Mouse (Mus musculus) intestine, embryonic 14.5 days (tissue): Measurements from ENCODE around the gene Sgsm1. TPM values are rescaled to one million over a fixed set of nuclear protein-coding genes. Genes with fewer than 3 reads are reported as not detected.

Source experiments
- ATAC-seq: fragments of 200-750 bp; cut with Nextera tagmentation; replicated peaks from 2 replicates; pipeline ENCODE4 v1.8.0; 2017; ENCODE audit warnings: low read depth, moderate number of reproducible peaks, moderate TSS enrichment, moderate library complexity; ENCODE audit not compliant: low FRiP score, low TSS enrichment
- DNase-seq: peaks from one replicate; pipeline ENCODE4 v3.0.0-alpha.2; 2018; ENCODE audit warnings: low spot score
- H3K27ac ChIP-seq: fragments of 300-500 bp; sonication (generic); 2 replicates; pipeline ENCODE4 v1.5.1; 2014; ENCODE audit warnings: low read depth, mild to moderate bottlenecking, control low read depth
- H3K27me3 ChIP-seq: fragments of 300-500 bp; sonication (generic); replicated peaks from 2 replicates; pipeline ENCODE4 v1.6.1; 2014; ENCODE audit warnings: low read length, control low read depth; ENCODE audit not compliant: control insufficient read depth, insufficient read depth
- H3K36me3 ChIP-seq: fragments of 300-500 bp; sonication (generic); 2 replicates; pipeline ENCODE4 v1.6.1; 2014; ENCODE audit warnings: low read length, control low read depth; ENCODE audit not compliant: control insufficient read depth, insufficient read depth
- H3K4me1 ChIP-seq: fragments of 300-500 bp; sonication (generic); replicated peaks from 2 replicates; pipeline ENCODE4 v1.6.1; 2014; ENCODE audit warnings: low read length, control low read depth, mixed read lengths; ENCODE audit not compliant: control insufficient read depth, insufficient read depth
- H3K4me2 ChIP-seq: fragments of 300-500 bp; sonication (generic); 2 replicates; pipeline ENCODE4 v1.6.1; 2014; ENCODE audit warnings: low read length
- H3K4me3 ChIP-seq: fragments of 300-500 bp; sonication (generic); 2 replicates; pipeline ENCODE4 v1.5.1; 2014; ENCODE audit warnings: low read depth, low read length, control low read depth, mixed read lengths
- H3K9ac ChIP-seq: fragments of 300-500 bp; sonication (generic); 2 replicates; pipeline ENCODE4 v1.6.1; 2014; ENCODE audit warnings: mild to moderate bottlenecking, low read length
- H3K9me3 ChIP-seq: fragments of 300-500 bp; sonication (generic); 2 replicates; pipeline ENCODE4 v1.6.1; 2016; ENCODE audit warnings: low read length, control low read depth; ENCODE audit not compliant: control insufficient read depth
- WGBS: fragments of 180-500 bp; shearing (Covaris S2); extraction: QIAGEN DNeasy Blood & Tissue Kit; methylation state at CpG from one replicate; pipeline ENCODE4 v1.1.7; 2014; 5-methylcytosine and 5-hydroxymethylcytosine counted together
- polyA plus RNA-seq: library from polyadenylated mRNA; unstranded; fragments of >200 nt; fragmentation: Nextera tagmentation; extraction: Ambion mirVana; gene quantifications from 2 replicates; pipeline ENCODE4 v1.2.1, GENCODE M21; 2014

Sgsm1 gene
- polyA plus RNA-seq, 1 experiment from 2014 or later = 8.8 TPM

GRCm38 (mm10) chr5:113265637-113266036 lies 44.9 kb downstream of the Sgsm1 start:
- H3K4me1 ChIP-seq = no peaks in the 10 kb centered on the region
- H3K27me3 ChIP-seq = no peaks in the 10 kb centered on the region
- H3K4me3 ChIP-seq = no peak overlapping the region
- H3K9ac ChIP-seq = no peak overlapping the region
- DNase-seq (no peak), ATAC-seq (no peak)
- H3K9me3 ChIP-seq = no peaks in the 10 kb centered on the region
- no peaks in the 10 kb centered on the region; the same call in 1 of the 2 replicates for H3K36me3 ChIP-seq
- no peak overlapping the region for H3K4me2 ChIP-seq
- WGBS = 73% methylated on average over 8 of the region's 8 CpGs
- H3K27ac ChIP-seq = no peak overlapping the region

- no peak overlapping the region for H3K4me2 ChIP-seq
- 93% methylated on average over 11 of the region's 11 CpGs for WGBS
- no peak overlapping the region for H3K9ac ChIP-seq
- no peaks in the 10 kb centered on the region for H3K36me3 ChIP-seq
- H3K27ac ChIP-seq = no peak overlapping the region
- no peak for ATAC-seq
- H3K9me3 ChIP-seq = no peaks in the 10 kb centered on the region
- no peak for DNase-seq
- H3K4me3 ChIP-seq = no peak overlapping the region
- no peaks in the 10 kb centered on the region for H3K27me3 ChIP-seq
- no peaks in the 10 kb centered on the region for H3K4me1 ChIP-seq
Measured at GRCm38 (mm10) chr5:113250806-113251205, 59.8 kb downstream of the Sgsm1 start.

GRCm38 (mm10) chr5:113249263-113249930 lies 61.2 kb downstream of the Sgsm1 start:
- no peaks in the 10 kb centered on the region for H3K9me3 ChIP-seq
- H3K4me3 ChIP-seq = no peak overlapping the region
- H3K36me3 ChIP-seq = no peaks in the 10 kb centered on the region
- no peaks in the 10 kb centered on the region for H3K4me1 ChIP-seq
- no peak overlapping the region for H3K27ac ChIP-seq
- 65% methylated on average over 8 of the region's 8 CpGs for WGBS
- no peak overlapping the region for H3K9ac ChIP-seq
- H3K27me3 ChIP-seq = no peaks in the 10 kb centered on the region
- DNase-seq (no peak), ATAC-seq (no peak)
- no peak overlapping the region for H3K4me2 ChIP-seq

GRCm38 (mm10) chr5:113230196-113230595 lies 80.4 kb downstream of the Sgsm1 start:
- Histone ChIP-seq H3K27me3 (no peaks in the 10 kb centered on the region), H3K36me3 (no peaks in the 10 kb centered on the region), H3K4me2 (no peak overlapping the region), H3K9ac (no peak overlapping the region), H3K4me3 (no peak overlapping the region), H3K9me3 (no peaks in the 10 kb centered on the region), H3K4me1 (peaks cover 9% of the 10 kb centered on the region; the same call in 1 of the 2 replicates), H3K27ac (no peak overlapping the region)
- DNase-seq = no peak
- ATAC-seq = no peak
- 75% methylated on average over 5 of the region's 5 CpGs for WGBS

GRCm38 (mm10) chr5:113226632-113227102 lies 83.9 kb downstream of the Sgsm1 start, which contains the start of gene Tmem211:
Gene Tmem211, plus strand, starts transcription at chr5:113226909.
- no peak within 1 kb of the TSS for H3K27ac ChIP-seq
- under 1% methylated on average over 13 of the region's 13 CpGs for WGBS

GRCm38 (mm10) chr5:113225686-113226435 lies 84.7 kb downstream of the Sgsm1 start:
- DNase-seq (peak; percentile 59), ATAC-seq (no peak)
- Histone ChIP-seq H3K9me3 (no peaks in the 10 kb centered on the region), H3K27ac (no peak overlapping the region), H3K4me2 (peak overlapping the region; percentile 41), H3K4me1 (peaks cover 9% of the 10 kb centered on the region; the same call in 1 of the 2 replicates), H3K9ac (no peak overlapping the region), H3K4me3 (no peak overlapping the region), H3K36me3 (no peaks in the 10 kb centered on the region), H3K27me3 (no peaks in the 10 kb centered on the region)
- WGBS = 28% methylated on average over 25 of the region's 25 CpGs

More at GRCm38 (mm10) chr5:113226632-113227102, 83.9 kb downstream of the Sgsm1 start, which contains the start of gene Tmem211:
- H3K4me2 ChIP-seq = peak within 1 kb of the TSS; percentile 41
- no peaks in the 10 kb centered on the region for H3K27me3 ChIP-seq
- peaks cover 9% of the 10 kb centered on the region; the same call in 1 of the 2 replicates for H3K4me1 ChIP-seq
- H3K9me3 ChIP-seq = no peaks in the 10 kb centered on the region
- DNase-seq (peak; percentile 94), ATAC-seq (peak; percentile 69)
- H3K9ac ChIP-seq = no peak within 1 kb of the TSS
- H3K4me3 ChIP-seq = no peak within 1 kb of the TSS
- no peaks in the 10 kb centered on the region for H3K36me3 ChIP-seq

- 18% methylated on average over 10 of the region's 10 CpGs for WGBS
- DNase-seq = peak; percentile 55
- Histone ChIP-seq H3K4me1 (peaks cover 9% of the 10 kb centered on the region; the same call in 1 of the 2 replicates), H3K9ac (no peak overlapping the region), H3K4me3 (no peak overlapping the region), H3K27ac (no peak overlapping the region), H3K9me3 (no peaks in the 10 kb centered on the region), H3K27me3 (no peaks in the 10 kb centered on the region), H3K4me2 (peak overlapping the region; percentile 41; the same call in 1 of the 2 replicates), H3K36me3 (no peaks in the 10 kb centered on the region)
- ATAC-seq = no peak
Measured at GRCm38 (mm10) chr5:113225271-113225670, 85.3 kb downstream of the Sgsm1 start.

- Histone ChIP-seq H3K27me3 (no peaks in the 10 kb centered on the region), H3K27ac (no peak overlapping the region), H3K4me3 (no peak overlapping the region), H3K9ac (no peak overlapping the region), H3K9me3 (no peaks in the 10 kb centered on the region), H3K36me3 (no peaks in the 10 kb centered on the region), H3K4me2 (no peak overlapping the region), H3K4me1 (peaks cover 9% of the 10 kb centered on the region)
- ATAC-seq (no peak), DNase-seq (no peak)
- 47% methylated on average over 4 of the region's 4 CpGs for WGBS
Measured at GRCm38 (mm10) chr5:113223888-113224287, 86.7 kb downstream of the Sgsm1 start.
